Mouse (Mus musculus) urinary bladder, adult 18-20 months (tissue): ENCODE measurements at regions not wholly inside any gene's neighbourhood (a gene's known extent, or its start where the extent isn't known, plus 50 kb on each side); places are given as distances from the start of the nearest gene placed in this dataset.

Experiments
- DNase-seq, 2 experiments: peaks; one replicate each; pipeline ENCODE4 v3.0.0; 2022; ENCODE audit warnings: low spot score in 2 of 2, mixed read lengths in 2 of 2

DNA sequence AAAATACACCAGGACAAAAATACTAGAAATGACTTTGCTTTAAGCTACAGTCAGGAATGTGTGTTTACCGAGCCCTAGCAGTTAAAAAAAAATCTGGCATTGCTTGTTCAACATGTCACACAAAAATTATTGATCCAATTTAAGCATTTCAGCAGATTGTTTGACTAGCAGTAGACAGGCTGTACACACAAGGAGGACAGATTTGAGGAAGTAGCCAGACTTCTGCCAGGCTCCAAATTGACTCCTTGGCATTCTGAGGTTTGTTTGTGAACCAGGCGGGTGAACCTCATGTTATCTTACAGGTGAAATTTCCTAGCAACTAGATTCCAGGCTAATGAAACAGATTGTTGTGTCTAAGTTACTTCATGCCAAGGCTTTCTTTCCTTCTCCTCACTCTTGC, 348.8 kb downstream of the Hs3st3b1 start:
- DNase-seq = no peak

DNA sequence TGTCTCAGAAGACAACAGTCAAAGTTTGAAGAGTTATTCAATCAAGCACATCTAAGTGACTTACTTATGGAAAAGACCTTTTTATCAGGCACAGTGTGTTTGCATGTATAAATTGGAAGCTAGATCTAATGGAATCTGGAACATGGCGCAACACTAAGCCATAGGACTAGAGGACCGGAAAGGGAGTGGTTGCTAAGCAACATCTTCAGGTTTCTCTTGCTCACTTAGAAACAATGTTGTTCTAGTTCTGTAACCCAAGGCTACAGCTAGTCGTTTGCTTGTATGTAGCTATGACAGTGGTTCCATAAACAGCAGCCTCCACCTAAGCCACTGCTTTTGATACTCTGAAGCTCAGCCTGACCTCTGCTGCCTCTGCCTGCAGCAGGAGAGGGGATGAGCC, 338.8 kb downstream of the Hs3st3b1 start:
- no peak for DNase-seq

DNA sequence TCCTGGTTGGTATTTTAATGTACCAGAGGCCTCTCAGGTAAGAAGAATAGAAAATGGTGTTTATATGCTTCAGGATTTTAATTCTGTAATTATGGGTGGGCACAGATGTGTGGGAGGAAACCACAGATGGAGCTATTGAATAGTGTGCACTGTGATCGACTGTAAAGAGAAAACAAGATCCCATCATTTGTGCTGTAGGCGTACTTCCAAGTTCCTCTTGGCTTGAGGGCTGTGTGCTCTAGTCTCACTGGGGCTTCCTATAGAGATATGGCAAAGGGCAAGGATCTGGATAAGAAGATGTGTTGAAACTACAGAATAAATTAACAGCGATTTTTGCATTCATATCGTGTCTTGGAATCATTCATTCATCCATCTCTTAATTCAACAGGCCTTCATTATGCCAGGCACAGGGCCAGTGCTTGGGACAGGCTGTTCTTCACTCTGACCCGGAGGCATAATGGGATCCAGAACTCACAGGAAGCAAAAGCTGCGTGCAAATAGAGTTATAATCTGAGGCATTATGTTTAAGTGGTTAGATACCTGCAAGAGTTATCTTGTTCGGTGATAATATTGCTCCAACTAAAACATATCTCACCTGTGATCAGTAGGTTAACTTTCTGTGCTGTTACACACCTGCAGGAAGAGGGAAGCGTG, 336.7 kb downstream of the Hs3st3b1 start:
- no peak for DNase-seq

DNA sequence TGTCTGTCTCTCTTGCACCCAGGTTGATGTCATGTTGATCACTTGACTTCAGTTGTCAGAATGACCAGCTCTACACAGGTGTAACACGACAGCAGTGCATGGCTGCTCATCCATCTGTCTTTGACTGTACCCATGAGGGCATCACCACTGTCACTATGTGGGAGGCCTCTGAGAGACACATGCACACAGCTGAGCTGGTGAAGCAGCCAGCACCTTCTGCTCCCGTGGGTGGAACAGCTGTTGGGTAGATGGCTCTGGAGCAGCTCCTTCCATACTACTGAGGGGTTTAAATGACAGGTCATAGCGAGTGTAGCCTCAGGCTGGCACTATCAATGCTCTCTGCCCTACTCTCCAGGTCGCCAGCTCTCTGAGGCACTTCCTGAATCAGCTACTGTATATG, 301.9 kb downstream of the Hs3st3b1 start:
- no peak for DNase-seq

DNA sequence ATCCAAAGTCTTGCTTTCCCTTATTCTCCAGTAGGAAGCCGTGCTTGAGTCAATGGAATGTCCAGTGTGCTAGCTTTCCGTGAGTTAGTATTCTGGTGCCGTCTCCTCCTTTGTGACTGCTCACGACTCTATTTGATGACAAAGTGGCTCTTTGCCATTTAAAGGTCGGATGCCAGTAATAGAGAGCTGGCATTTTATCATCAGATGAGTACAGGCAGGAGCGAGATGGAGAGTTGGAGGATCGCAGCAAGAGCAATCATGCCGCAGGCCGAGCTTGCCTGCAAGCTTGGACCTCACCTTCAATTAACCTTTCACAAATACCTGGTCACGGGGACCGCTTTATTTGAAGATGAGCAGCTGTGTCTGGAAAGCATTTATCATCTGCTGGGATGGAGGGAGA, 291.8 kb downstream of the Hs3st3b1 start:
- DNase-seq = no peak

DNA sequence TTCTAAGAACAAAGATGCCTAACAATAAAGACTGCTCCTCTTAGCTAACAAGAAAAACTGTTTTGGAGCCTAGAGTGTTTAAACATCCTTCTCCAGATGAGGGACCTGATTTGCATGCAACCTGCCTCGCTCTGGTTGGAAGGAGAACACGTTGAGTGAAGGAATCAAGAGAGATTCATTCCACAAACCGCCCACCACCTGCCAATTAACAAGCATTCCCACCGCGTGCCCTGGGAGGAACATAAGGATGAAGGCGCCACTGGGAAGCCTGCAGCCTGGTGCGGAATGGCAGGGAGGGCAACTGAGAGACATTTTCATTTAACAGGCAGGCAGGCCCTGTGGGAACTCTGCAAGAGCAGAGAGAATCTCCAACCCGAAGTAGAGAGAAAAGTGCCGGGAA, 265.0 kb downstream of the Hs3st3b1 start:
- no peak for DNase-seq

DNA sequence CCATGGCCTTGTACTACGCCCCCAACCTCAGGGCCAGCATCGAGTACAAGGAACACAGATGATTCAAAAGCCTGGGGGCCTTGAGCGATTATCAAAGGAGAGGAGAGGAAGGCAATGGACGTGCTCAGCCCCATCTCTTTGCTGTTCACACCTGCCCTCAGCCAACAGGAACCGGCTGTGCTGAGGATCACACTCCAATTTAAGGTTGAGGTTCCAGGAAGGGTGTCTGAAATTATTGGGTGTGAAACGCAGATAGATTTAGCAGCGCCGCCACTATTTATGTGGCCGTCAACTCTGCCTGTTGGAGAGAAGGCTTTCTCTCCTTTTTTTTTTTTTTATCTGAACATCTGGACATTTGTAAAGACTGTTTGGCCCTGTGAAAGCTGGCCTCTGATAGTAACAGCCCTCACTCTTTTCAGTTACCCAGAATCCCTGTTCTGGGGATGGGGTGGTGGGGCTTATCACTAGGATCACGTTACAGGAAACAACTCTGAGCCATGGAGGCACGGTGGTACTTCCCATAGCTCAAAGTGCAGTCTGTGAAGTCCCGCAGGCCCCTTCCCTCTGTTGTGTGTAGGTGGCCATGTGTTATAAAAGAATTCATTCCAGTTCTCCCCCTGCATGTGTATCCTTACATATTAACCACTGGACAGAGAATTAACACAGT, 256.7 kb downstream of the Hs3st3b1 start:
- no peak for DNase-seq

DNA sequence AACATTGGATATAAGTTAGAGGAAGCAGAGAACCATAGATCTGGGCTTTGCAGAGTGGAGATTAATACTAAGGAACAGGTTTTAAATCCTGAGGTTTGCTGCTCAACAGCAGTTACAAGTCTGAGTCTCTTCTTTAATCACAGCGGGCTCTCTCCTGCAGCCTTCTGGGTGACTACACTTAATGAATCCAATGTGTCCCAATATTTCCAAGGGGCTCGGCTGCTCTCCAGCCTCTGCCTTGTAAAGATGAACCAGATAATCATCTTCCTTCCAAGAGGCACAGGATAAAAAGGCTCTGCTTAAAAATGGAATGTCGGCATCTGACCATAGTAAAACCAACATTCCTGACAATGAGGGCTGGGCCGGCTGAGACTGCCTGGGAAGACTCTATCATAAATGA, 251.6 kb downstream of the Hs3st3b1 start:
- DNase-seq = no peak

DNA sequence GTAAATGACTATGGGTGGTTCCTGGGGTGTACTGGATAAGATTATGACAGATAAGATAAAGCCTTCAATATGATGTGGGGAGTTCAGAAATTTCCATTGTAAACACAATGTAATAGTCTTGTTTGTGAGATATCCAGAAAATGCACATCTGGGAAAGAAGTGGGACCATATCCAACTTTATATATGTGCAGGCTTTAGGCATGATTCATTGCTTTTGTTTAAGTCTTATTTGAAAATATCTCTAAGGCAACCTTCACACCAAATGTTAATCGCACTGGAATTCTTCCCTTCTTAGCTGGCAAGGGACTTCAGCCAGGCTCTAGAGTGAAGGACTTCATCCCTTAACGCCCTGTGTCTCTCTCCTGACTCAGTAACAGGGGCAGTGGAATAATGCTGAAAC, 250.3 kb downstream of the Hs3st3b1 start:
- no peak for DNase-seq

DNA sequence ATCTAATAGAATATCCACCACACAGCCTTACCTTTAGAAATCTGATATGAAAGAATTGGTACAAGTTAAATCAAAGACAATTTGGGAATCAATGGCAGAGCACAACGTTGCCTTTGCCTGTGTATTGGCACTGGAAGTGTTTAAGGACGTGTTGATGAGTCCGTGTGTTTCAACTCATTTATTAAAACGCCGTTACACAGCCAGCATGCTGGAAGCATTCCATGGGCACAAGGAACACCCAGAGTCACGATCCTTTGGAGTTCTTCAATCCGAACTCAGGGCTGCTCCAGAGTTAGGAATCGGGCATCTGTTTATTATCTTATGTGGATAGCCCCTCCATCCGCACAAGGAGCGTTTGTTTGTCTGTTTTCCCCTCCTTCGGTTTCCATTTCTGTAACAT, 244.2 kb downstream of the Hs3st3b1 start:
- DNase-seq = no peak

DNA sequence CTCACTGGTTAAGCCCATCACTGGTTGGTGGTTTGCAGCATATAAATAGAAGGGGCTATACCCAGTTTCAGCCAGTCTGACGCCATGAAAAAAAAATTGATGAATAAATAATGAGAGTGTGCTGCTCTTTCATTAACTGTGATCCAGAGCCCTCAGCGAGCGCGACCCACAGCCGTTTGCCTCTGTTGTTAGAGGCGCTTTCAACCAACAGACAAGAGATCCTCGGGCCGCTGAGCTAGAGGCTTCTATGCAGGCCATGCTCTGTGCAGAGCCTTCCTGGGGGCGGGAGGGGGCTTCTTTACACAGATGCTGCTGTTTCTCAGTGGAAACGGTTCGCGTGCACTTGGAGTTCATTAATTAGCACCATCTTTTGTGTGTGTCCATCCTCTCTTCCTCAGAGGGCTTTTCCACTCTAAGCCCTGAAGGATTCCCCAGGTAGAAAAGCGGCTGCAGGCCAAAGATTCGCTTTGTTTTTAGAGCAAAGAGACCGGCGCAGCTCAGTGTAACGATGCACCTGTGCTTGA, 243.6 kb downstream of the Hs3st3b1 start:
- no peak for DNase-seq

DNA sequence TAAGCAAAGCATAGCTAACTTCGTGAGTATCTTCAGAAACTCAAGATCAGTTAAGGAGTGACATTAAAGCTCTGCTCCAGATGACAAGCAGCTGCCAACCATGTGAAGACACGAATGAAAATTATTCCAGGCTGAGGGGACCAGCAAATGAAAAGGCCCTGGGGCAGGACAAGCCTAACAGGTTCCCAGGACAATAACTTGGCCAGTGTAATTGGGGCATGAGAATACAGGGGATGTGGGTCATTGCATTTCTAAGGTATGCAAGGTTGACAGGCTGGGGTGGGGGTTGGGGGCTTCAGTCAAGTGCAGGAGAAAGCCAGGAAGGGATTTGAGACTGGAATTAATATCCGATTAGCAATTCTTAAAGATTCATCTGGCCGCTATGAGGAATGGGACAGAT, 242.6 kb downstream of the Hs3st3b1 start:
- no peak for DNase-seq

DNA sequence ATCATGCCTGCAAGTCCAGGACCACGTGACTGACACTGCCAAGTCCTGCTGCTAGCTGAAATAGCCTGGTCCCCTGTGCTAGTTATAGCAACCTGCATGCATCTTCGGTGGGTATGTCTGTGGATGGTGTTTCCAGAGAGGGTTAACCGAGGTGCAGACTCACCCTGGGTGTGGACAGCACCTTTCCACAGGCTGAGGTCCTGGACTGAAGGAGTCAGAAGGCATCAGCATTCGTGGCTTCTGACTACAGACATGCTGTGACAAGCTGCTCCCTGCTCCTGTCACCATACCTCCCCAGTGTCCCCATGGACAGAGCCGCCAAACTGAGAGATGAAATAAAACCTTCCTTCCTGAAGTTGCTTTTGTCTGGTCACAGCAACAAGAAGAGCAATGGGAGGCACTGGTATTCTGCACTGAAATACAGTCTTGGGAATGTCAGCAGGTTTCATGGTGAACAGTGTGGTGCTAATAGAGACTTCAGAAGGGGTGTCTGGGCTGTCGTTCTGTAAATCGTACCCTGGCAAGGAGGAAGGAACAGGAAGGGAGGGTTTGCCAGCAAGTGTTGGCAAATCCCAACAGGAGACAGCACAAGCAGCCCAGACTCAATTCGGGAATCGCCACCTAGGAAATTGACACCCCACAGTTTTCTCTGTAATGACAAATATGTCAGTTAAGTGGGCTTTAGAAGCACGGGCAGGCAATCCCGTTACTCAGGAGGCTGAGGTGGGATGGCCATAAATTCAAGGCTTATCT, 237.7 kb downstream of the Hs3st3b1 start:
- no peak for DNase-seq

DNA sequence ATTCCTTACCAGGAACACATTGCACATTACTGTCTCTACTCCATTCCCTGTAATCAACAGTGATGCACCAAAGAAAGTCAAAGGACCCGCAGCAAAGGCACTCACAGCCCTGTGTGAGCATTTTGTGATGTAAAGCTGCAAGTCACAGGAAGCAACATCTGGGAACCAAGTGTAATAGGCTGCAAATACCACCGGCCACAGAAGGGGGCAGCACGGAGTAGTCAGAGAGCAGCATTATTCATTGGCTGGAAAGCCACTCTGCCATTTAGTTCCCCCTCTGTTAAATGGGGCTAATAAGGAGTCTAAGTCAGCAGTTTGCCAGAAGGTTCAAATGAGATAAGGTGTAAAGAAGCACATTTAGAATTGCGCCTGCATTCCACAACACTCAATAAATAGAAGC, 231.0 kb downstream of the Hs3st3b1 start:
- no peak for DNase-seq

DNA sequence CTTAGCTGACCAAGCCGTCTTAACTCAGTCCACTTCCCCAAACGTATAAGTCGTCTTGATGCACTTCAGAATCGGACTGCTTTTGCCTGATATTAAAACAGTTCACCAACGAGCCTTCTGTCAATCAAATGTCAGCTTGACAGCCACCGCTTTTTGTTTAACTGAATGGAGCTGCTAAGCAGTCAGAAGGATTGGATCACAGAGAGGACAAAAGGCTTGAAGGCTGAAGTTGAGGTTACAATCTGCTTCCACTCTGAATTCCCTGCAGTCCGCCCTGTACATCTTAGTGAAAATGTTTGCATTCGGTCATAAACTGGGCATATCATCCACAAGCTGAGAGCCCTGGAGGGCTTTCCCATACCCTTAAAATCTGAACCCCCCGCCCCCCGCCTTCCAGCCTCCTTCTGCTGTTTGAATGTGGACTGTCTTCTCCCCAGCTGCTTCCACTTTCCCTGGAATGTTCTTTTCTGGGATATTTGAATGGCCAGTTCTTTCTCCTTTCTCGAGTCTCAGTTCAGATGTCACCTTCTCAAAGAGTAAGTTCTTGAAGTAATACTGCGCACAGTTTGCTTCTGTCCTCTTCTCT, 217.0 kb downstream of the Hs3st3b1 start:
- no peak for DNase-seq

DNA sequence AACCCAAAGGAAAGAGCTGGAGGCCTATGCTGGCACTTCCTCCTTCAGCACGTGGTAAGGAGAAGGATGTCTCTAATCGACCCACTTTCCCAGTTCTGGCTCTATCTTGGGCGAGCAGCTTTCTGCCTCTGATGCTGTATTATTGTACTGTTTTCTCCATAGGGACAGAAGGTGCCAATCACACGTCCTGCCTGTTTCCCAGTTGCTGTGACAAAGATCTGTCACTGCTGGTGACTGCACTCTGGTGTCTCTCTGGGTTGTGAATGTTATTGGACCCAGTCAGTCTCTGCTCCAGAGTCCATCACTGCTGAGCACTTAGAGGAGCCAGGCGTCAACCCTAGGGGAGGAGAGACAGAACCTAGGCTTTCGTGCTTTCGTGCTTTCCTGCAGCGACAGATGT, 216.0 kb downstream of the Hs3st3b1 start:
- DNase-seq = no peak

DNA sequence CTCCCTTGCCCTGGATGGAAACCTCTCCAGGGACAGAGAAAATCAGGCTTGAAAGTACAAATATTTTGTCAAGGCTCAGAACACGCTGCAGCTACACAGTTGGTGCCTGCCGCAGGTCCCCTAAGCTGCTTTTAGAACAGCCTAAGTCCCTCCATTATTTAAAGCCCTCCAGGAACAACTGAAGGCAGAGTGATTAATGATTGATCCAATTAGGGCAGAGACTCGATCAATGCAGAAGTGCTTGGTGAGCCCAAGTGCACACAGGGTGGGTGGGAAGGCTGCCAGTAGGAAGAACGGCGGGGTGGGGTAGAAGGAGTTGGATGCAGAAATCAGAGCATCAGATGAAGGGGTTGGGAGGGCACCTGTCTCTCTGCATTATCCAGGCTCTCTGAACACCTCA, 215.0 kb downstream of the Hs3st3b1 start:
- DNase-seq = no peak

DNA sequence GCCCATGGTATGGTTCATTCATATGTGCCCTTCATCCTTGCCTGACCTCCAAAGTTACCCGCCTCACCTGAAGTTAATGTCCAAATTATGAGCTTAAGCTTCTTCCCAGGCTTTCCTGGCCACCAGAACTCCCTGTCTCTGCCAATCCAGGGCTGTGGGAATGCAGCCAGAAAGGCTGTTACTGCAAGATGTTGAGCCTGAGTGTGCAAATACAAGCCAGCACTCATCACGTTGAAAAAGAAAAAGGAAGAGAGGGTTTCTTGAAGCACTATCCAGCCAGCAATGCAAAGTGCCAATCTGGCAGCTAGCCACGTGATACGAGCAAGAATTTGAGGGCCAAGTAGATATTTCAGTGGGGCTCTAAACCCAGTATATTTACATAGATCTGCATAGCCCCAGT, 213.7 kb downstream of the Hs3st3b1 start:
- no peak for DNase-seq

DNA sequence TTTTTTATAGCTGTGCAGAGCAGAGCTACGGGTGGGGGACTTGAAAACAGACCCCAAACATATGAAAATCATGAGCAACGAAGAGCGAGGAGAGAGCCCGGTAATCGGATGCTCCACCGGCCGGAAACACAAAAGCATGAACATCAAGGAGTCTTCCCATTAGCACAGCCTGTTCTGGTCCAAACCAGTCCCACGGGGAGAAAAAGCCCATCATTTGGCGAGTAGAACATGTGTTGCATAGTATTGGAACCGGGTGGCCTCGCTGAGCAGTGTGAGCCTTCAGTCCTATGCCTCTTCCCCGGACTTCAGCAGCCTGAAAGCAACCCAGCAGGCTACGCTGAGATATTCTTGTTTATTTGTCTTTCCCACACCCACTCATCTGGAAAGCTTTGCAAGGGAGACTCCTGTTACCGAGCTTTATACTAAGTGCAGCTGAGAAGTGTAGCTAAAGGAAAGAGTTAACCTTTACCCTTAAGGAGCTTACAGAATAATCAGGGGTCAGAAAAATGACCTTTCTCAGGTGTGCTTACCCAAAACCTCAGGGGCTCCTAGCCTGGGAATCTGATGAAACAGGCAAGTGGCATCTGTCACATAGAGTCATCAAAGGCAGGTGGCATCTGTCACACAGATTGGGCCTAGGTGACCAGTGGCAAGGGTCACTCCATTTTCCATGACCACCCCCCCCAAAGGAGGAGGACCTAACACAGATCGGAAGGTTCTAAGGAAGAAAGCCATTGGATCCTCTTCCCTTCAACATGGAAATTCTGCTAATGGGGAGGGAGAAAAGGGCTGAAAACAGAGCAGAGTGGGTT, 209.8 kb downstream of the Hs3st3b1 start:
- DNase-seq = no peak

DNA sequence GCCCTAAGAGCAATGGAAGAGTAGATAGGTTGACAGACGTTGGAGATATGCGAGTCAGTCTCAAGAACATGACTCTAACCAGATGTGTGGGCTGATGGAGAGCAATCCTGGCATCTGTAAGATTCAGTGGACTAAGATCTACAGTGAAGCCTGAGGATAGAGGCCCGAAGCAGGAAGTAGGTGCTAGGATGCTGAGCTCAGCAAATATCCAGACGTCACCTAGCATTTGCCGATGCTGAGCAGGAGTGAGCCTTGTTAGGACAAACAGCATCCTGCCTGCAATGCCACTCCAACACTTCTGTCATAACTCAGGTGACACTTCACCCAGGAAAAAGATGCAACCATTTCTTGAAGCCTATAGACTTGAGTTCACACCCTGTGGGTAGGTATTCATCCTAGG, 199.8 kb downstream of the Hs3st3b1 start:
- no peak for DNase-seq

DNA sequence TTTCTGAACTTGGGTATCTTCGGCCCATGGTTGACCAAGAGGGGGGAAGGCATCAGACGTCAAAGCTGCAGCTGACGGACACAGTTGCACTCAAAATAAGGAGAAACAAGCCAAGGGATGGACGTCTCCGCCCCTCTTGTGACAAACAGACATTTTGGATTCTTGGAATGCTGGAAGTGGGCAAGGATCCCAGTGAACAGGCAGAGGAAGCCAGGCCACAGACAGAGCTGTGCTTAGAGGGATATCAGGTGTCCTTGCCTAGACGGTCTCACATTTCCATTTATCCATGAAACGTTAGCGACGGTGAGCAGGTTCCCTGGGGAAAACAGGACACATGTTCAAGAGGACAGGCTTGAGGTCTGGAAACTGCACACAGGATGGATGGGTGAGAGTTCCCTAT, 191.2 kb downstream of the Hs3st3b1 start:
- DNase-seq = no peak

DNA sequence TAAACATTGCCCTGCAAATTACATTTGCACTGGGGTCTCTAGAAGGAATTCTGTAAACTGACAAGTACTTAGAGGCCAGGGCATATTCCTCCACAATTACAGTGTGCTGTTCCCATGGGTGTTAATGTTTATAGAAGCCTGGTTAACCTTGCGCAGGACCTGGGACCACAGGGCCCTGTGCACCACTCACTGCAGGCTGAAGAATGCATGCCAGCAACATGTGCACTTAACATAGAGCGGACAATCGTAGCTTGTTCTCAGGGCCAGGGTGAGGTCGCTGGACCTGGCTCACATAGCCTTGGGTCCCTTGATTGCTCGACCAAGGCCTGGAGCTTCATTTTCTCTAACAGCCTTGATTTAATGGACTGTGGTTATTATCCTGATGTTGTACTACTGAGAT, 168.8 kb downstream of the Hs3st3b1 start:
- DNase-seq = no peak
